Mouse (Mus musculus) CD4-positive naive resting alpha-beta T cell, adult 57 days (primary cell): ENCODE data around the gene Ppm1l. TPM values are rescaled to one million over a fixed set of nuclear protein-coding genes. Genes with fewer than 3 reads are reported as not detected.

Source experiments
- total RNA-seq: library from RNA; stranded (reverse); gene quantifications from one replicate; pipeline ENCODE4 v1.2.4, GENCODE M21; 2023

The Ppm1l gene
- total RNA-seq, result 4.8 TPM

DNA sequence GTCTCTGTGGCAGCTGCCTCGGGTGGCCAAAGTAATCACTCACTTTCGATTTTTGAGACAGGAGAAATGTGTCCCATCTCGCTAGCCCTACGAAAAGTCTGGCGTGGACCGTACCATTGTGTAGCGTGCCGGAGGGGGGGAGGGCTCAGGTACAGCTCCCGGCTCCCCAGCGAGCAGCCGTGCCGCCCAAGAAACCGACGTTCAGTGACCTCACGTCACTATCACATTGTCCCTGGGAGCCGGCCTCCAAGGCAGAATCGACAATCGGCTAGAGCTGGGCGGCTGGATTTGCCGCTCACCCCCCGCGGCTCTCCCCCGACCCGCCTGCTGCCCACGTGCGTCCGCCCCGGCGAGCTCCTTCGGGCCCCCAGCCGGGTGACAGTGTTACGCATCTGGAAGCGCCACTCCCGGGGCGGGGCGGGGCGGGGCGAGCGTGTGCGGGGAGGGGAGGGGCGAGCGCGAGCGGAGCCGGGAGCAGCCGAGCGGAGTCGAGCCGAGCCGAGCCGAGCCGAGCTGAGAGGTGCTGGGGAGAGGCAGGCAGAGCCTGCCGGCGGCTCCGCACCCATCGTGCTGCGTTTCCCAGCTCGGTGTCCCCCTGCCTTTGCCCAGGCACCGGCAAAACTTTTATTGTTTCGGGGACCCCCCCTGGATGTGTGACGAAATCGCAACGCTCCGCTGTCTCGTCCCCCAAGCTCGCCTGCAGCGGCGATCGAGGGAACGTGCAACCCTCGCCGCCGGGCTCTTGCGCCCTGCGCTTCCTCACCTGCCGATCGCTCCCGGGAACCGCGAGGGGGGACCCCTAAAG, at the start of gene Ppm1l:
Ppm1l (plus strand) TSS at position 471 of the 805 bp plus-strand sequence.

DNA sequence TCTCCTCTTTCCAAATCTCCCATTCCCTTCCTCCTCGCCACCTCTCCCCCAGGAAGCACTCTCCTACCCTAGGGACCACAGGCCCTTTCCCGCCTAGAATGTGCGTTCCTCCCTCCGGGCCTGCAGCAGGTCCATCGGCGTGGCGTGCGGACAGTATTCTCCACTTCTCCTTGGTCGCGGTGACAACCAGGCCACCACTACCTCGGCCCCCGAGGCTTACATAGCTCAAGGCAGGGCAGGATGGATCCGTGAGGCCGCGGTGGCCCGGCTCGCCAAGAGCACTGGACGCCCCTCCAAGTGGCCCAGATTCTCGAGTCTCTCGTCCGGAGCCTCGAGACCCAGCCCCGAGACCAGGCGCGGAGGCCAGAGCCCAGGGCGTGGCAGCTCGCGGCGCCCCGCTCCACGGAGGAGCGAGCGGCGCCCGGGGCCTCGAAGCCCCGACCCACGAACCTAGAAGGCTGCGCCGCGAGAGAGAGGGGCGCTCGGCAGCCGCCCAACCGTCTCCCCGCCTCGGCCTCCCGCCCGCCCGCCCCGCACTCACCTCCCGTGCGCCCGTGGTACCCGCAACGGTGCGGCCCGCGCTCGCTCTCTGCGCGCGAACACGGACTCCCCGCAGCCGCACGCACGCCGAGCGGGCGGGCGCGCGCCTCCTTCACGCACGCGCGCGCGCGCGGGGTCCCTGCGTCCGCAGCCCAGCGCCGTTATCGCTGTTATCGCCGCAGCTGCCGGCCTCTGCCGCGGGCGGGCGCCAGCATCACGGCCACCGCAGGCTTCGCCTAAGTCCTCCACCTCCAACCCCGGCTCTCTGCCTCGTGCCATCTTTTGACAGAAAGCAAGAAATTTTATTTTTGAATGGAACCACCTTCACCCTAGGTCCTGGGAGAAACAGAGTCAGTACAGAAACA, 281.9 kb downstream of the Ppm1l start, which contains the start of gene B3galnt1:
B3galnt1 (minus strand) TSS at position 700 of the 905 bp plus-strand sequence.

Other genes with a start within 250 kb of the Ppm1l start
- 144 TPM for gene Kpna4, start 189.7 kb upstream of the Ppm1l start, total RNA-seq
- gene Arl14, start 94.4 kb upstream of the Ppm1l start, total RNA-seq, result not detected